Mouse (Mus musculus) neural tube, embryonic 12.5 days (tissue): ENCODE measurements around the gene Serpina12. TPM values are rescaled to one million over a fixed set of nuclear protein-coding genes. Genes with fewer than 3 reads are reported as not detected.

Experiments
- ATAC-seq: fragments of 200-750 bp; cut with Nextera tagmentation; 2 replicates; pipeline ENCODE4 v1.8.0; 2017; ENCODE audit warnings: low read depth, mild to moderate bottlenecking, moderate TSS enrichment, moderate library complexity; ENCODE audit not compliant: low FRiP score
- H3K27ac ChIP-seq: fragments of 300-500 bp; sonication (generic); 2 replicates; pipeline ENCODE4 v1.5.1; 2016
- H3K27me3 ChIP-seq: fragments of 300-500 bp; sonication (generic); replicated peaks from 2 replicates; pipeline ENCODE4 v1.6.1; 2016; ENCODE audit warnings: mild to moderate bottlenecking
- H3K36me3 ChIP-seq: fragments of 300-500 bp; sonication (generic); 2 replicates; pipeline ENCODE4 v1.6.1; 2016; ENCODE audit warnings: mild to moderate bottlenecking
- H3K4me1 ChIP-seq: fragments of 300-500 bp; sonication (generic); 2 replicates; pipeline ENCODE4 v1.6.1; 2016
- H3K4me2 ChIP-seq: fragments of 300-500 bp; sonication (generic); replicated peaks from 2 replicates; pipeline ENCODE4 v1.6.1; 2016; ENCODE audit warnings: mild to moderate bottlenecking
- H3K4me3 ChIP-seq: fragments of 300-500 bp; sonication (generic); 2 replicates; pipeline ENCODE4 v1.5.1; 2016
- H3K9ac ChIP-seq: fragments of 300-500 bp; sonication (generic); 2 replicates; pipeline ENCODE4 v1.6.1; 2016; ENCODE audit warnings: mild to moderate bottlenecking
- H3K9me3 ChIP-seq: fragments of 300-500 bp; sonication (generic); 2 replicates; pipeline ENCODE4 v1.6.1; 2016; ENCODE audit warnings: mild to moderate bottlenecking
- WGBS: fragments of 180-500 bp; shearing (Covaris S2); methylation state at CpG from one replicate; pipeline ENCODE4 v1.1.7; 2016; 5-methylcytosine and 5-hydroxymethylcytosine counted together
- polyA plus RNA-seq: library from polyadenylated mRNA; unstranded; fragments of >200 nt; fragmentation: Nextera tagmentation; extraction: Ambion mirVana; gene quantifications from 2 replicates; pipeline ENCODE4 v1.2.1, GENCODE M21; 2016

Gene Serpina12
- polyA plus RNA-seq, result not detected in 2 replicates

DNA sequence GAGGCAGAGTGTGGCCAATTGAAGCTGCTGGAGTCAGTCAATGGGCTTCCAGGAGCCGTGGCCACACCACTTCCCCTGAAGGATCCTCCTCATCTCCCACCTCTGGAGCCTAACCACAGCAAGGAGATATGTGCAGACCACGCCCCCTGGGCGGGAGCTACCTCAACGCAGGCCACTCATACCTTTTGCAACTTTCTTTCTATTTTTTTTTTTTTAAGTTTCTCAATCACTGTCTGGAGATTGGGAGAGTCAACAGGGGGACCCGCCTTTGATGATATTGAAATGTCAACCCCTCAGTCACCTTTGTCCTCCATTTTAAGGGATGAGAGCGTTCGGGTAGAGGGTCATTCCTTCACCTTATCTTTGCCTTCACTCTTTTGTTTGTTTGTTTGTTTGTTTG lies at the start of gene Serpina12:
TSS of gene Serpina12 (minus strand) at position 101 of the 400 bp plus-strand sequence.
- Histone ChIP-seq H3K4me3 (no peak within 1 kb of the TSS), H3K4me2 (no peak within 1 kb of the TSS), H3K9me3 (no peaks in the 10 kb centered on the region), H3K4me1 (no peaks in the 10 kb centered on the region), H3K9ac (no peak within 1 kb of the TSS), H3K27me3 (no peaks in the 10 kb centered on the region), H3K27ac (no peak within 1 kb of the TSS), H3K36me3 (no peaks in the 10 kb centered on the region)
- no peak for ATAC-seq
- WGBS, result 87% methylated on average over 7 of the region's 7 CpGs

DNA sequence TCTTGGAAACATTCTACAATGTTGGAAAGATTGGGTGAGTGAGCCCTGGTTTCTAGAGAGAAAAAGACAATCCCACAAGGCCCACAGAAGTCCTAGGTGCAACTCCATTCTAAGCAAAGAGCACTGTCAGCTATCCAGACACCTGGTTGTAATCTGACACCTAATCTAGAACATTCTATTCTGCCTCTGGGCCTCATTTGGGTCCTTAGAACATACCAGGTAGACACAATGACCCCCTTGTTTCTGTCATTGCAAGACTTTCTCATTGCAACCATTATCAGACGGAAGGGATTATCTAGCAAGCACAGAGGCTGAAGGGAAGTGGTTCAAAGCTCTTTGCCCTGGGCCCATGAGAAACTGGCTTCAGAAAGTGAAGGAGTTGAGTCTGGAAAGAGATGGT lies 47.1 kb upstream of the Serpina12 start:
- Histone ChIP-seq H3K4me1 (no peaks in the 10 kb centered on the region), H3K9me3 (no peaks in the 10 kb centered on the region), H3K27me3 (no peaks in the 10 kb centered on the region), H3K36me3 (no peaks in the 10 kb centered on the region), H3K27ac (no peak overlapping the region), H3K4me3 (no peak overlapping the region), H3K9ac (no peak overlapping the region), H3K4me2 (no peak overlapping the region)
- 85% methylated on average over 1 of the region's 1 CpGs for WGBS
- ATAC-seq, result no peak

DNA sequence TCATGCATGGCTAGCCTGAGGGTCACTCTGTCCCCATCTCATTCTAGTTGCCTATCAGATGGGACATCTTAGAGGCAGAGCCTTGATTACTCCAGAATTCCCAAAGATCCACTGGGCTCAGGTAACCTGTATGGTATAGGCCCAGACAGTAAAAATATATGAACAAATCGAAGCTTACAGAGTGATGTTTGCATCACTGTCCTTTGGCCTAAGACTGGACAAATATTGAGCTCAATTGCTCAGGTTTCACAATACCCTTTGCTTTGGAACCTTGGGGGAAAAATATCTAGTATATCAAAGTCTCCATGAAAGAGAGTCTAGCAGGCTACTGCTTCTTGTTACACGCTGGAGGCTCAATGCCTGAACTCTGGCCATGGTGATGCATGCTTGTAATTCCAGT lies 45.9 kb upstream of the Serpina12 start:
- ATAC-seq, result no peak
- Histone ChIP-seq H3K27me3 (no peaks in the 10 kb centered on the region), H3K9me3 (no peaks in the 10 kb centered on the region), H3K4me3 (no peak overlapping the region), H3K4me1 (no peaks in the 10 kb centered on the region), H3K27ac (no peak overlapping the region), H3K36me3 (no peaks in the 10 kb centered on the region), H3K9ac (no peak overlapping the region), H3K4me2 (no peak overlapping the region)
- WGBS, result 85% methylated on average over 2 of the region's 2 CpGs

DNA sequence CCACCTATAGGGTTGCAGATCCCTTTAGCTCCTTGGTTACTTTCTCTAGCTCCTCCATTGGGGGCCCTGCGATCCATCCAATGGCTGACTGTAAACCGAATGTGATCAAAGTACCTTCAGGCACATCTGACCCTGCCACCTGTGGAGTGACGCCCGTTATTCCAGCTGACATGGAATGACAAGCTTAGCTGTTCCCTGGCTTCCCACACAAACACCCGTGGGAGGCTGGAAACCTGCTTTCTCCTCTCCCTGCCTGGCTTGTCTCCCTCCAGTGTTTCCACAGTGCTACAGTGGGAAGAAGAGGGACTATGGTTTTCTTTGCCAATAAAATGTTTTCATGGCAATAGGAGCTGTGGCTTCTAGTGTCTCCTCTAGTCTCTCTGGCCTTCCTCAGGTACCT lies 28.0 kb upstream of the Serpina12 start:
- H3K4me2 ChIP-seq, result no peak overlapping the region
- no peak overlapping the region for H3K27ac ChIP-seq
- no peaks in the 10 kb centered on the region for H3K4me1 ChIP-seq
- no peak for ATAC-seq
- no peaks in the 10 kb centered on the region for H3K36me3 ChIP-seq
- WGBS, result 59% methylated on average over 5 of the region's 5 CpGs
- no peaks in the 10 kb centered on the region for H3K27me3 ChIP-seq
- H3K9ac ChIP-seq, result no peak overlapping the region
- H3K4me3 ChIP-seq, result no peak overlapping the region
- H3K9me3 ChIP-seq, result no peaks in the 10 kb centered on the region

DNA sequence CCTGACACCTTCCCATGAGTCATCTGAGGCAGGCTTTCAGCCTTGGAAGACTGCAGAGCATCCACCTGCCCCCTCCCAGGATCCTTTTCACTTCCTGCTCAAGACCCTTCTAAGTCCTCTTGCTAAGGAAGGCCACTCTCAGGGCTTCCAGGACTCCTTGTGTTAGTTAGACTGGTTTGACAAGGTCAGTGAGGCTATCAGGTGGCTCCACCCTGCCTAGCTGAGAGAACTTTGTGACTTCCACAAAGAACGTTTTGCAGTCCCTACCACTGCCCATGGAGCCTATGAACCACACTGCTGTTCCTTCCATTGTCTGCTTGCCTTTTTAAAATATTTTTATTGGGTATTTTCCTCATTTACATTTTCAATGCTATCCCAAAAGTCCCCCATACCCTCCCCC lies 27.5 kb upstream of the Serpina12 start:
- no peak for ATAC-seq
- Histone ChIP-seq H3K4me1 (no peaks in the 10 kb centered on the region), H3K9ac (no peak overlapping the region), H3K4me3 (no peak overlapping the region), H3K9me3 (no peaks in the 10 kb centered on the region), H3K27ac (no peak overlapping the region), H3K4me2 (no peak overlapping the region), H3K27me3 (no peaks in the 10 kb centered on the region), H3K36me3 (no peaks in the 10 kb centered on the region)
- WGBS, result 47% methylated on average over 1 of the region's 1 CpGs

DNA sequence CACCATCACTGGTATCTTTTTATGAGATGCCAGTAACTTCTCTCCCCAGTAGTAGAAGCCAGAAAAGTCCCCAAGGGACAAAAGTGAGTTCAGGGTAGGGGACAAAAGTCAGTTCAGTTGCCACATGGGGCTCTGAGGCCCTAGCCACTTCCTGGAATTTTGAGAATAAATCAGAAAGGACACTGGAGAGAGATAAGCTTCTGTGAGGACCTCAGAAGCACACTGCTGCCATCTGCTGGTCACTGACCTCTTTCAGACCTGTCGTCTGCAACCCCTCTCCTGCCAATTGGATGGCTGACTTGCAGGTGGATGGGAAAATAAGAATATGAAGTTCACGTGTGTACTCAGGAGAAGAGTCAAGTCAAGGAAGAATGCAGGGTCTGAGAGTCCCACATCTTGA lies 25.4 kb upstream of the Serpina12 start:
- Histone ChIP-seq H3K27me3 (no peaks in the 10 kb centered on the region), H3K4me1 (no peaks in the 10 kb centered on the region), H3K9ac (no peak overlapping the region), H3K9me3 (no peaks in the 10 kb centered on the region), H3K4me2 (no peak overlapping the region), H3K36me3 (no peaks in the 10 kb centered on the region), H3K27ac (no peak overlapping the region), H3K4me3 (no peak overlapping the region)
- 10% methylated on average over 2 of the region's 2 CpGs for WGBS
- peak; percentile 35; the same call in 1 of the 2 replicates for ATAC-seq

DNA sequence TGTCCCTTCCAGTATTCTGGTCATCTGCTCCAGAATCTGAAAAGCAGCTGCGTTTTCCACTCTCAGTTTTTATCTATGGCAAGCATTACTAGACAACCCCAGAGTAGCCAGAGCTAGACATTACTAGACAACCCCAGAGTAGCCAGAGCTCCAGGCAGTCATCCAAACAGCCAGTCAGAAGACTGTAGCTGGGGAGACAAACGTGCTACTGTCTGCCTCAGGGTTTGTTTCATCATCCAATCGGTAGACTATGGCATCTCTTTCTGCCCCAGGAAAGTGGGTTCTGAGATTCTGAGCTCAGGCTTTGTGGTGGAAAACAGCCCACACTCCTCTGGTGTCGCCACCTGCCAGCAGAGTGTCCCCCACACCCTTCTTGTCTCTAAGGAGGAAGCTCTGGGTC lies 23.3 kb upstream of the Serpina12 start:
- H3K4me1 ChIP-seq, result no peaks in the 10 kb centered on the region
- H3K9ac ChIP-seq, result no peak overlapping the region
- H3K4me3 ChIP-seq, result no peak overlapping the region
- ATAC-seq, result peak; percentile 74
- no peaks in the 10 kb centered on the region for H3K36me3 ChIP-seq
- peak overlapping the region; percentile 44 for H3K4me2 ChIP-seq
- no peak overlapping the region for H3K27ac ChIP-seq
- H3K9me3 ChIP-seq, result no peaks in the 10 kb centered on the region
- H3K27me3 ChIP-seq, result no peaks in the 10 kb centered on the region
- WGBS, result 26% methylated on average over 4 of the region's 4 CpGs

DNA sequence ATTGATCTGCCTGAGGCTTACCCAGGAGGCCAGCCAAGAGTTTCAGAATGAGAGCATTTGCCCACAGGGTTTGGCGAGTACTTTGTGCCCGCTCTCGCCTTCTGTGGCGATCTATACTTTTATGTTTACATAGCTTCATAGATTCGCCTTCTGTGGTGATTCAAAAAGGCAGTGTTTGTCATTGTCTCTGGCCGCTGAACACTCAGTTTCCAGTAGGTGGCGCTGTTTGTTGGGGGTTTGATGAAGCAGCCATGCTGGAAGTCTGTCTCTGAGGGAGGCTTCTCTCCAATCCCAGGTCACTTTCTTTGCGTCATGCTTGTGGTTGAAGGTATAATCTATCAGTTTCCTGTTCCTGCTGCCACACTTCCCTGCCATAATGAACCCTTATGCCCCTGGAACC lies 22.0 kb upstream of the Serpina12 start:
- Histone ChIP-seq H3K36me3 (no peaks in the 10 kb centered on the region), H3K4me3 (no peak overlapping the region), H3K27me3 (no peaks in the 10 kb centered on the region), H3K4me1 (no peaks in the 10 kb centered on the region), H3K9me3 (no peaks in the 10 kb centered on the region), H3K9ac (no peak overlapping the region), H3K4me2 (no peak overlapping the region), H3K27ac (no peak overlapping the region)
- 25% methylated on average over 8 of the region's 8 CpGs for WGBS
- ATAC-seq, result no peak

DNA sequence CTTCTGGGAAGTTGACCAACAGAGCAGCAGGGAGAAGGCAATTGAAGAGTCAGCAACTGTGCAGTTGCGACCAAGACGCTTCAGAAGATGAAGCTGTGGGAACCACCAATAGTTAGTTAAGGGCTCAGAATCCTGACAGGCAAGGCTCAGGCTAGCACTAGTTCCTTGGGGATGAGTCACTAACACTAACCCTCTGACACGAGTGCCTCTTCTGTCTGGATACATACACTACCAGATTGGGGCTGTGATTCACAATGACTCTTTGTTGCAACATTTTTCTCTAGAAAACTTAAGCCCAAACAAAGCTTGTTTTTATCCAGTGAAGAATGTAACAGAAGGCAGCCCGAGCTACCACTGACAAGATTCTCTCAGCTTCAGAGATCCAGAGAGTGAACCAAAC lies 20.8 kb upstream of the Serpina12 start:
- no peaks in the 10 kb centered on the region for H3K27me3 ChIP-seq
- H3K27ac ChIP-seq, result no peak overlapping the region
- no peak overlapping the region for H3K4me2 ChIP-seq
- H3K9ac ChIP-seq, result no peak overlapping the region
- no peaks in the 10 kb centered on the region for H3K9me3 ChIP-seq
- no peaks in the 10 kb centered on the region for H3K4me1 ChIP-seq
- no peaks in the 10 kb centered on the region for H3K36me3 ChIP-seq
- ATAC-seq, result no peak
- no peak overlapping the region for H3K4me3 ChIP-seq
- 76% methylated on average over 4 of the region's 4 CpGs for WGBS

DNA sequence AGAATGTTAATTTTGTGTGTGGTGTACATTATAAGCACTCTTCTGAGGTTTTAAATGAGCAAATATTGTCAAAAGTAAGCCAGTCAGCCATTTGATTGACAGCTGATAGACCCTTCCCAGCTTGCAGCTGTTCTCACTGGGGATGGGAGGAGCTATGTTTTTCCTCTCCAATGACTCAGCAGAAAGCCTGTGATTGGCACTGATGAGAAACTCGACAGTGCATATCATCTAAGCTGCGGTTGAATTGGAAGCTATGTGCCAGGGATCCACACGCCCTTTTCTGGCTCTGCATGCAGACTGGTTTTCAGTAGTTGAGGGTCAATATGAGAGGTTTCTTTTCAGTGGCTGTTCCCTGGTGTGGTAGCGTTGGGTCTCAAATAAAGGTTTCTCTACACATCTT lies 20.3 kb upstream of the Serpina12 start:
- Histone ChIP-seq H3K36me3 (no peaks in the 10 kb centered on the region), H3K27me3 (no peaks in the 10 kb centered on the region), H3K9ac (no peak overlapping the region), H3K27ac (no peak overlapping the region), H3K4me1 (no peaks in the 10 kb centered on the region), H3K9me3 (no peaks in the 10 kb centered on the region), H3K4me3 (no peak overlapping the region), H3K4me2 (no peak overlapping the region)
- ATAC-seq, result no peak
- WGBS, result 67% methylated on average over 4 of the region's 4 CpGs

DNA sequence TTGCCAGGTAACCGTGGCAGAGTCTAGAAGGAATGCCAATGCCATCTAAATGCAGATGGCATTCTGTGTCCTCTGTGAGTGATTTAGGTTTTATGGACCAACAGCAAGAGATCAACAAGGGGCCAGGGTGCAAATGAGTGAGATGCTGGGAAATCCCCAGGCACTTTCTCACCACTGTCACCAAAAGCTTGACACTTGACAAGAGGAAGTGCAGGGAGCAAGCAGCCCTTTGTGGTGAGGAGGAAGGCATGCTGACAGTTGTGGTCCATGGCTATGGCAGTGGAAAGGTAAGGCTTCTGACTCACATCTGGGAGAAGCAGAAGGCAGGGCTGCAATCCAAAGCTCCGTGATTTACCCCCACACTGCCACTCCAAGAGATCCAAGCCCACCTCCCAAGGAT lies 17.6 kb upstream of the Serpina12 start:
- H3K4me2 ChIP-seq, result no peak overlapping the region
- 44% methylated on average over 2 of the region's 2 CpGs for WGBS
- no peak for ATAC-seq
- H3K4me1 ChIP-seq, result no peaks in the 10 kb centered on the region
- no peaks in the 10 kb centered on the region for H3K27me3 ChIP-seq
- no peak overlapping the region for H3K4me3 ChIP-seq
- no peak overlapping the region for H3K9ac ChIP-seq
- H3K36me3 ChIP-seq, result no peaks in the 10 kb centered on the region
- H3K9me3 ChIP-seq, result no peaks in the 10 kb centered on the region
- H3K27ac ChIP-seq, result no peak overlapping the region

DNA sequence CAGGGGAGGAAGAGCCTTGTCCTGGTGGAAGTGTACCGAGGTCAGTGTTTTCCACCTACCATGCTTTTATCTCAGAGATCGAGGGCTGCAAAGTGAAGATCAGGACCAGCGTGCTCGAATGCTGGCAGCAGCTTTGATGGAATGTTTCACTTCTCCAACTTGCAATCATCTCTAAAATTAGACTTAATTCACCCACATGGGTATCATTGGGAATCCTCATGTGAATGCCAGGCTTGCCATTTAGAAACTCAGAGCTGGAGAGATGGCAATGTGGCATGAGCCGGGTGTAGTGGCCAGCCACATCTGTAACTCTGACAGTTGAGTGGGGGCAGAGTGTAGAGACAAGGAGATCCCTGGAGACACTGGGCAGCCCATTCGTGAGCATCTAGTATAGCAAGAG lies 15.9 kb upstream of the Serpina12 start:
- H3K27ac ChIP-seq, result no peak overlapping the region
- no peaks in the 10 kb centered on the region for H3K27me3 ChIP-seq
- no peaks in the 10 kb centered on the region for H3K36me3 ChIP-seq
- no peak overlapping the region for H3K4me3 ChIP-seq
- no peak overlapping the region for H3K9ac ChIP-seq
- no peaks in the 10 kb centered on the region for H3K9me3 ChIP-seq
- no peak overlapping the region for H3K4me2 ChIP-seq
- WGBS, result 87% methylated on average over 6 of the region's 6 CpGs
- no peak for ATAC-seq
- H3K4me1 ChIP-seq, result no peaks in the 10 kb centered on the region

DNA sequence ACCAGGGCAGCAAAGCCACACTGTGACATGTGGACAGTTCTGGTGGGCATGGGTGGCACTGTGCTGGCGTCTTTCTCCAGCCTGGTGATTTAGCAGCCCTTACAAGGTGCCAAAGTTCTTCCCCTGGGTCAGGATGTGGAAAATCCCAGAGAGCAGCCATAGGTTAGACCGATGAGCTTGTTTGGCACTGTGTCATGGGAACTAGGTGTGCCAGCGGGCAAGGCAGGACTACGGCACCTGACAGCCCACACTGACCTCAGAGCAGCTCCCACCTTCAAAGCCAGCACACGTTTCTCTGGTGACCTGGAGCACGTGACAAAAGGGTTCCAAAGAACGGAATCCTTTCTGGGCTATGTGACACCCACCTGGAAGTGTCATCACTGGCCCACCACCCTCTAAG lies 13.3 kb upstream of the Serpina12 start:
- Histone ChIP-seq H3K4me2 (no peak overlapping the region), H3K9ac (no peak overlapping the region), H3K9me3 (no peaks in the 10 kb centered on the region), H3K4me1 (no peaks in the 10 kb centered on the region), H3K36me3 (no peaks in the 10 kb centered on the region), H3K27ac (no peak overlapping the region), H3K4me3 (no peak overlapping the region), H3K27me3 (no peaks in the 10 kb centered on the region)
- 88% methylated on average over 7 of the region's 7 CpGs for WGBS
- no peak for ATAC-seq
